Mouse (Mus musculus) CD4-positive naive resting alpha-beta T cell, adult 57 days (primary cell): Measurements from ENCODE around the gene Lcn8. TPM values are rescaled to one million over a fixed set of nuclear protein-coding genes. Genes with fewer than 3 reads are reported as not detected.

Experiments used
- total RNA-seq: library from RNA; stranded (reverse); gene quantifications from one replicate; pipeline ENCODE4 v1.2.4, GENCODE M21; 2023

Gene Lcn8
- not detected for total RNA-seq

GRCm38 (mm10) chr2:25652902-25653301 lies at the start of gene Lcn8:
TSS of gene Lcn8 (plus strand) at chr2:25653120.

GRCm38 (mm10) chr2:25607761-25608622 lies 44.9 kb upstream of the Lcn8 start, which contains the start of gene Rabl6:
TSS of gene Rabl6 (minus strand) at chr2:25608521.

GRCm38 (mm10) chr2:25617578-25617977 lies 35.3 kb upstream of the Lcn8 start, which contains the start of gene Ccdc183:
TSS of gene Ccdc183 (minus strand) at chr2:25617678.

GRCm38 (mm10) chr2:25621229-25622200 lies 31.4 kb upstream of the Lcn8 start, which contains the start of gene Tmem141:
TSS of gene Tmem141 (minus strand) at chr2:25622005.

GRCm38 (mm10) chr2:25627811-25628210 lies 25.1 kb upstream of the Lcn8 start, which contains the start of gene Fcna:
TSS of gene Fcna (minus strand) at chr2:25628030.

GRCm38 (mm10) chr2:25657652-25658051 lies 4.7 kb downstream of the Lcn8 start, which contains the start of gene Lcn5:
TSS of gene Lcn5 (plus strand) at chr2:25657952.

GRCm38 (mm10) chr2:25676486-25676885 lies 23.6 kb downstream of the Lcn8 start, which contains the start of gene Lcn6:
TSS of gene Lcn6 (plus strand) at chr2:25676786.

GRCm38 (mm10) chr2:25682426-25682825 lies 29.5 kb downstream of the Lcn8 start, which contains the start of gene Lcn10:
TSS of gene Lcn10 (plus strand) at chr2:25682726.

GRCm38 (mm10) chr2:25699743-25700142 lies 46.8 kb downstream of the Lcn8 start, which contains the start of gene Obp2a:
TSS of gene Obp2a (plus strand) at chr2:25700043.

Other genes with a start within 250 kb of the Lcn8 start
- 0.59 TPM for gene Fut7, start 229.9 kb upstream of the Lcn8 start, total RNA-seq
- gene Abca2, start 224.4 kb upstream of the Lcn8 start, total RNA-seq = 69.0 TPM
- not detected for gene Clic3, start 196.3 kb upstream of the Lcn8 start, total RNA-seq
- 92.6 TPM for gene Paxx, start 192.0 kb upstream of the Lcn8 start, total RNA-seq
- gene Ptgds, start 183.1 kb upstream of the Lcn8 start, total RNA-seq = not detected
- gene Lcn12, start 159.2 kb upstream of the Lcn8 start, total RNA-seq = not detected
- 47.7 TPM for gene Fbxw5, start 152.4 kb upstream of the Lcn8 start, total RNA-seq
- gene C8g, start 151.4 kb upstream of the Lcn8 start, total RNA-seq = not detected
- 49.0 TPM for gene Traf2, start 106.2 kb upstream of the Lcn8 start, total RNA-seq
- gene Edf1, start 95.3 kb upstream of the Lcn8 start, total RNA-seq = 117 TPM
- 3.6 TPM for gene Mamdc4, start 78.3 kb upstream of the Lcn8 start, total RNA-seq
- 29.9 TPM for gene Phpt1, start 77.9 kb upstream of the Lcn8 start, total RNA-seq
- gene Ajm1, start 71.4 kb upstream of the Lcn8 start, total RNA-seq = 0.33 TPM
- 105 TPM for gene Rabl6, start 44.6 kb upstream of the Lcn8 start, total RNA-seq
- not detected for gene Ccdc183, start 35.4 kb upstream of the Lcn8 start, total RNA-seq
- gene Tmem141, start 31.1 kb upstream of the Lcn8 start, total RNA-seq = 1.6 TPM
- gene Fcna, start 25.1 kb upstream of the Lcn8 start, total RNA-seq = 6.2 TPM
- gene Lcn5, start 4.8 kb downstream of the Lcn8 start, total RNA-seq = not detected
- not detected for gene Lcn6, start 23.7 kb downstream of the Lcn8 start, total RNA-seq
- gene Lcn10, start 29.6 kb downstream of the Lcn8 start, total RNA-seq = not detected
- gene Obp2a, start 46.9 kb downstream of the Lcn8 start, total RNA-seq = not detected
- gene Bmyc, start 53.6 kb downstream of the Lcn8 start, total RNA-seq = 17.0 TPM
- not detected for gene Obp2b, start 83.9 kb downstream of the Lcn8 start, total RNA-seq
- not detected for gene Lcn3, start 112.4 kb downstream of the Lcn8 start, total RNA-seq
- not detected for gene Lcn11, start 123.9 kb downstream of the Lcn8 start, total RNA-seq
- gene Gm13539, start 129.1 kb downstream of the Lcn8 start, total RNA-seq = not detected
- not detected for gene Glt6d1, start 162.7 kb downstream of the Lcn8 start, total RNA-seq
- gene Lcn9, start 170.0 kb downstream of the Lcn8 start, total RNA-seq = not detected
- gene Sohlh1, start 194.1 kb downstream of the Lcn8 start, total RNA-seq = not detected
- gene Kcnt1, start 210.6 kb downstream of the Lcn8 start, total RNA-seq = not detected